Mouse (Mus musculus): ENCODE data around the gene Mettl7b.

GRCm38 (mm10) chr10:128923935-128924334 is 36.9 kb downstream of the Mettl7b start, which contains the start of gene Bloc1s1:
- TF ChIP-seq CTCF (IDR thresholded peaks at IDR 0.05; ENCODE audit: insufficient read depth, low read length) (no peak), POLR2A (IDR thresholded peaks at IDR 0.05; ENCODE audit: borderline replicate concordance, extremely low read depth, low read depth, low read length) (no peak)

Measured in lung, adult 2 months (tissue).